Mouse (Mus musculus) forebrain, embryonic 14.5 days (tissue): ENCODE measurements around the gene Obp2a. TPM values are rescaled to one million over a fixed set of nuclear protein-coding genes. Genes with fewer than 3 reads are reported as not detected.
"Not testable (repeated sequence)": the region's sequence is repeated elsewhere in the genome, so short reads cannot be mapped to it uniquely, and the experiment has no call there.

Experiments
- ATAC-seq: fragments of 200-750 bp; cut with Nextera tagmentation; 2 replicates; pipeline ENCODE4 v1.8.0; 2017; ENCODE audit warnings: mild to moderate bottlenecking, moderate library complexity
- DNase-seq: peaks from one replicate; pipeline ENCODE4 v3.0.0-alpha.2; 2015; ENCODE audit warnings: low spot score
- H3K27ac ChIP-seq: fragments of 300-500 bp; sonication (generic); 2 replicates; pipeline ENCODE4 v1.5.1; 2014; ENCODE audit warnings: low read depth, mild to moderate bottlenecking, control low read depth, low read length, moderate library complexity
- H3K27me3 ChIP-seq: fragments of 300-500 bp; sonication (generic); replicated peaks from 2 replicates; pipeline ENCODE4 v1.6.1; 2014; ENCODE audit warnings: low read length, control low read depth, mixed read lengths; ENCODE audit not compliant: control insufficient read depth, insufficient read depth
- H3K36me3 ChIP-seq: fragments of 300-500 bp; sonication (generic); 2 replicates; pipeline ENCODE4 v1.6.1; 2014; ENCODE audit warnings: low read length, control low read depth; ENCODE audit not compliant: control insufficient read depth, insufficient read depth
- H3K4me1 ChIP-seq: fragments of 300-500 bp; sonication (generic); 2 replicates; pipeline ENCODE4 v1.6.1; 2014; ENCODE audit warnings: antibody characterized with exemption, low read length, control low read depth; ENCODE audit not compliant: control insufficient read depth, insufficient read depth
- H3K4me2 ChIP-seq: fragments of 300-500 bp; sonication (generic); 2 replicates; pipeline ENCODE4 v1.6.1; 2014; ENCODE audit warnings: mild to moderate bottlenecking, control low read depth, low read length
- H3K4me3 ChIP-seq: fragments of 300-500 bp; sonication (generic); 2 replicates; pipeline ENCODE4 v1.5.1; 2014; ENCODE audit warnings: low read depth, low read length, control low read depth
- H3K9ac ChIP-seq: fragments of 300-500 bp; sonication (generic); 2 replicates; pipeline ENCODE4 v1.6.1; 2014; ENCODE audit warnings: mild to moderate bottlenecking, low read length, control low read depth, moderate library complexity
- H3K9me3 ChIP-seq: fragments of 300-500 bp; sonication (generic); replicated peaks from 2 replicates; pipeline ENCODE4 v1.6.1; 2016; ENCODE audit warnings: low read length, control low read depth, mixed read lengths; ENCODE audit not compliant: control insufficient read depth
- WGBS: fragments of 180-500 bp; shearing (Covaris S2); extraction: QIAGEN DNeasy Blood & Tissue Kit; methylation state at CpG from one replicate; pipeline ENCODE4 v1.1.7; 2014; 5-methylcytosine and 5-hydroxymethylcytosine counted together
- polyA plus RNA-seq: library from polyadenylated mRNA; unstranded; fragments of >200 nt; fragmentation: Nextera tagmentation; extraction: Ambion mirVana; gene quantifications from 2 replicates; pipeline ENCODE4 v1.2.1, GENCODE M21; 2014

Obp2a gene
- polyA plus RNA-seq, 1 experiment from 2014 or later, result not detected

- Histone ChIP-seq H3K4me1 (no peaks in the 10 kb centered on the region), H3K9me3 (no peaks in the 10 kb centered on the region), H3K27ac (no peak overlapping the region), H3K36me3 (no peaks in the 10 kb centered on the region), H3K4me2 (no peak overlapping the region), H3K4me3 (no peak overlapping the region), H3K9ac (no peak overlapping the region), H3K27me3 (no peaks in the 10 kb centered on the region)
- no peak for ATAC-seq
- no peak for DNase-seq
- 80% methylated on average over 5 of the region's 5 CpGs for WGBS
Observed at GRCm38 (mm10) chr2:25701001-25701400, 1.2 kb downstream of the Obp2a start.

GRCm38 (mm10) chr2:25703706-25704105 lies 3.9 kb downstream of the Obp2a start:
- H3K4me2 ChIP-seq, result no peak overlapping the region
- no peaks in the 10 kb centered on the region for H3K27me3 ChIP-seq
- no peaks in the 10 kb centered on the region for H3K9me3 ChIP-seq
- no peak for ATAC-seq
- H3K4me1 ChIP-seq, result no peaks in the 10 kb centered on the region; the same call in 1 of the 2 replicates
- DNase-seq, result no peak
- no peaks in the 10 kb centered on the region for H3K36me3 ChIP-seq
- 89% methylated on average over 4 of the region's 4 CpGs for WGBS
- H3K9ac ChIP-seq, result no peak overlapping the region
- no peak overlapping the region for H3K4me3 ChIP-seq
- no peak overlapping the region for H3K27ac ChIP-seq

- Histone ChIP-seq H3K4me3 (peak within 1 kb of the TSS; percentile 70), H3K27me3 (no peaks in the 10 kb centered on the region), H3K4me1 (no peaks in the 10 kb centered on the region; the same call in 1 of the 2 replicates), H3K9ac (peak within 1 kb of the TSS; percentile 83), H3K4me2 (peak within 1 kb of the TSS; percentile 72), H3K36me3 (no peaks in the 10 kb centered on the region), H3K9me3 (no peaks in the 10 kb centered on the region), H3K27ac (peak within 1 kb of the TSS; percentile 77)
- ATAC-seq (peak; percentile 96), DNase-seq (peak; percentile 96)
- WGBS, result under 1% methylated on average over 73 of the region's 78 CpGs
Observed at GRCm38 (mm10) chr2:25706643-25707481, 7.0 kb downstream of the Obp2a start, which contains the start of gene Bmyc. Gene Bmyc, plus strand, starts transcription at chr2:25706739.

- 84% methylated on average over 2 of the region's 2 CpGs for WGBS
- Histone ChIP-seq H3K9ac (no peak overlapping the region), H3K36me3 (no peaks in the 10 kb centered on the region), H3K27ac (no peak overlapping the region), H3K27me3 (no peaks in the 10 kb centered on the region), H3K9me3 (no peaks in the 10 kb centered on the region), H3K4me1 (no peaks in the 10 kb centered on the region; the same call in 1 of the 2 replicates), H3K4me3 (no peak overlapping the region), H3K4me2 (peak overlapping the region; percentile 23; the same call in 1 of the 2 replicates)
- ATAC-seq (no peak), DNase-seq (peak; percentile 10)
Observed at GRCm38 (mm10) chr2:25708121-25708520, 8.3 kb downstream of the Obp2a start.

GRCm38 (mm10) chr2:25709056-25709455 lies 9.2 kb downstream of the Obp2a start:
- ATAC-seq, H3K9ac ChIP-seq, H3K4me3 ChIP-seq, H3K4me1 ChIP-seq, H3K27ac ChIP-seq, DNase-seq, H3K9me3 ChIP-seq, H3K36me3 ChIP-seq, H3K27me3 ChIP-seq, H3K4me2 ChIP-seq: not testable (repeated sequence)
- 96% methylated on average over 1 of the region's 1 CpGs for WGBS

GRCm38 (mm10) chr2:25709791-25710190 lies 9.9 kb downstream of the Obp2a start:
- not testable (repeated sequence) for H3K27me3 ChIP-seq, DNase-seq, H3K4me1 ChIP-seq, H3K4me2 ChIP-seq, H3K27ac ChIP-seq, H3K4me3 ChIP-seq, ATAC-seq, H3K9ac ChIP-seq, H3K36me3 ChIP-seq, H3K9me3 ChIP-seq
- WGBS, result 68% methylated on average over 2 of the region's 2 CpGs

- not testable (repeated sequence) for H3K27me3 ChIP-seq, H3K36me3 ChIP-seq, H3K27ac ChIP-seq, H3K4me1 ChIP-seq, DNase-seq, ATAC-seq, H3K4me2 ChIP-seq, H3K9me3 ChIP-seq, H3K4me3 ChIP-seq, H3K9ac ChIP-seq
- 40% methylated on average over 3 of the region's 3 CpGs for WGBS
Observed at GRCm38 (mm10) chr2:25711641-25712040, 11.8 kb downstream of the Obp2a start.

GRCm38 (mm10) chr2:25717222-25717621 lies 17.4 kb downstream of the Obp2a start:
- ATAC-seq (no peak), DNase-seq (no peak)
- Histone ChIP-seq H3K9ac (no peak overlapping the region), H3K4me2 (no peak overlapping the region), H3K36me3 (no peaks in the 10 kb centered on the region), H3K4me3 (no peak overlapping the region), H3K4me1 (no peaks in the 10 kb centered on the region), H3K27ac (no peak overlapping the region), H3K9me3 (no peaks in the 10 kb centered on the region), H3K27me3 (no peaks in the 10 kb centered on the region)

- no peak overlapping the region for H3K27ac ChIP-seq
- WGBS, result 77% methylated on average over 2 of the region's 2 CpGs
- H3K9ac ChIP-seq, result no peak overlapping the region
- H3K4me2 ChIP-seq, result no peak overlapping the region
- no peaks in the 10 kb centered on the region for H3K9me3 ChIP-seq
- no peaks in the 10 kb centered on the region for H3K27me3 ChIP-seq
- ATAC-seq (no peak), DNase-seq (no peak)
- H3K4me1 ChIP-seq, result no peaks in the 10 kb centered on the region
- H3K4me3 ChIP-seq, result no peak overlapping the region
- H3K36me3 ChIP-seq, result no peaks in the 10 kb centered on the region
Observed at GRCm38 (mm10) chr2:25733199-25733930, 33.5 kb downstream of the Obp2a start.
